Mouse (Mus musculus) intestine, embryonic 14.5 days (tissue): ENCODE results near the gene Zfp335. TPM values are rescaled to one million over a fixed set of nuclear protein-coding genes. Genes with fewer than 3 reads are reported as not detected.
"Not testable (repeated sequence)": the region's sequence is repeated elsewhere in the genome, so short reads cannot be mapped to it uniquely, and the experiment has no call there.

Experiments used
- ATAC-seq: fragments of 200-750 bp; cut with Nextera tagmentation; replicated peaks from 2 replicates; pipeline ENCODE4 v1.8.0; 2017; ENCODE audit warnings: low read depth, moderate number of reproducible peaks, moderate TSS enrichment, moderate library complexity; ENCODE audit not compliant: low FRiP score, low TSS enrichment
- DNase-seq: peaks from one replicate; pipeline ENCODE4 v3.0.0-alpha.2; 2018; ENCODE audit warnings: low spot score
- H3K27ac ChIP-seq: fragments of 300-500 bp; sonication (generic); 2 replicates; pipeline ENCODE4 v1.5.1; 2014; ENCODE audit warnings: low read depth, mild to moderate bottlenecking, control low read depth
- H3K27me3 ChIP-seq: fragments of 300-500 bp; sonication (generic); replicated peaks from 2 replicates; pipeline ENCODE4 v1.6.1; 2014; ENCODE audit warnings: low read length, control low read depth; ENCODE audit not compliant: control insufficient read depth, insufficient read depth
- H3K36me3 ChIP-seq: fragments of 300-500 bp; sonication (generic); 2 replicates; pipeline ENCODE4 v1.6.1; 2014; ENCODE audit warnings: low read length, control low read depth; ENCODE audit not compliant: control insufficient read depth, insufficient read depth
- H3K4me1 ChIP-seq: fragments of 300-500 bp; sonication (generic); replicated peaks from 2 replicates; pipeline ENCODE4 v1.6.1; 2014; ENCODE audit warnings: low read length, control low read depth, mixed read lengths; ENCODE audit not compliant: control insufficient read depth, insufficient read depth
- H3K4me2 ChIP-seq: fragments of 300-500 bp; sonication (generic); 2 replicates; pipeline ENCODE4 v1.6.1; 2014; ENCODE audit warnings: low read length
- H3K4me3 ChIP-seq: fragments of 300-500 bp; sonication (generic); 2 replicates; pipeline ENCODE4 v1.5.1; 2014; ENCODE audit warnings: low read depth, low read length, control low read depth, mixed read lengths
- H3K9ac ChIP-seq: fragments of 300-500 bp; sonication (generic); 2 replicates; pipeline ENCODE4 v1.6.1; 2014; ENCODE audit warnings: mild to moderate bottlenecking, low read length
- H3K9me3 ChIP-seq: fragments of 300-500 bp; sonication (generic); 2 replicates; pipeline ENCODE4 v1.6.1; 2016; ENCODE audit warnings: low read length, control low read depth; ENCODE audit not compliant: control insufficient read depth
- WGBS: fragments of 180-500 bp; shearing (Covaris S2); extraction: QIAGEN DNeasy Blood & Tissue Kit; methylation state at CpG from one replicate; pipeline ENCODE4 v1.1.7; 2014; 5-methylcytosine and 5-hydroxymethylcytosine counted together
- polyA plus RNA-seq: library from polyadenylated mRNA; unstranded; fragments of >200 nt; fragmentation: Nextera tagmentation; extraction: Ambion mirVana; gene quantifications from 2 replicates; pipeline ENCODE4 v1.2.1, GENCODE M21; 2014

Zfp335 gene
- polyA plus RNA-seq, 1 experiment from 2014 or later = 12.7 TPM

- no peak for DNase-seq
- WGBS = 48% methylated on average over 3 of the region's 3 CpGs
- Histone ChIP-seq H3K4me3 (no peak overlapping the region), H3K4me1 (peaks cover 16% of the 10 kb centered on the region; the same call in 1 of the 2 replicates), H3K27ac (peak overlapping the region; percentile 64), H3K9me3 (no peaks in the 10 kb centered on the region), H3K9ac (no peak overlapping the region), H3K4me2 (no peak overlapping the region), H3K27me3 (no peaks in the 10 kb centered on the region), H3K36me3 (no peaks in the 10 kb centered on the region)
- no peak for ATAC-seq
These were observed 37.9 kb downstream of the Zfp335 start for GRCm38 (mm10) chr2:164873621-164874020.

GRCm38 (mm10) chr2:164871602-164872303 is 39.8 kb downstream of the Zfp335 start:
- H3K27ac ChIP-seq = no peak overlapping the region
- no peak overlapping the region for H3K9ac ChIP-seq
- H3K9me3 ChIP-seq = peaks cover 4% of the 10 kb centered on the region; the same call in 1 of the 2 replicates
- peaks cover 10% of the 10 kb centered on the region; the same call in 1 of the 2 replicates for H3K4me1 ChIP-seq
- no peak for ATAC-seq
- H3K4me2 ChIP-seq = no peak overlapping the region
- no peaks in the 10 kb centered on the region for H3K36me3 ChIP-seq
- 50% methylated on average over 6 of the region's 6 CpGs for WGBS
- DNase-seq = no peak
- H3K27me3 ChIP-seq = no peaks in the 10 kb centered on the region
- no peak overlapping the region for H3K4me3 ChIP-seq

DNA sequence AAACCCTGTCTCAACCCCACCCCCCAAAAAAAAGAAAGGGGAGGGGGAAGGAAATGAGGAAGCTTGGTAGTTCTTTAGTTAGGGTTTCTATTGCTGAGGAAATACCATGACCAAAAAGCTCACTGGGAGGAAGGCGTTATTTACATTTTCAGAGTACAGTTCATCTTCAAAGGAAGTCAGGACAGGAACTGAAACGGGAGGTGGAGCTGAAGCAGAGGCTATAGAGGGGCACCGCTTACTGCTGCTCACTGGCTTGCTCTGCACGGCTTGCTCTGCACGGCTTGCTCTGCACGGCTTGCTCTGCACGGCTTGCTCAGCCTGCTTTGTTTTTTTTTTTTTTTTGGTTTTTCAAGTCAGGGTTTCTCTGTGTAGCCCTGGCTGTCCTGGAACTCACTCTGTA is 43.1 kb downstream of the Zfp335 start:
- H3K9me3 ChIP-seq = peaks cover 4% of the 10 kb centered on the region; the same call in 1 of the 2 replicates
- no peak overlapping the region for H3K4me3 ChIP-seq
- ATAC-seq = no peak
- H3K4me2 ChIP-seq = no peak overlapping the region
- H3K9ac ChIP-seq = no peak overlapping the region
- H3K27me3 ChIP-seq = no peaks in the 10 kb centered on the region
- no peak for DNase-seq
- no peak overlapping the region for H3K27ac ChIP-seq
- no peaks in the 10 kb centered on the region; the same call in 1 of the 2 replicates for H3K4me1 ChIP-seq
- H3K36me3 ChIP-seq = no peaks in the 10 kb centered on the region
- 59% methylated on average over 7 of the region's 7 CpGs for WGBS

- no peaks in the 10 kb centered on the region for H3K27me3 ChIP-seq
- DNase-seq = no peak
- WGBS = 96% methylated on average over 7 of the region's 7 CpGs
- peaks cover 4% of the 10 kb centered on the region; the same call in 1 of the 2 replicates for H3K4me1 ChIP-seq
- ATAC-seq = no peak
- H3K9me3 ChIP-seq = peaks cover 4% of the 10 kb centered on the region; the same call in 1 of the 2 replicates
- H3K36me3 ChIP-seq = no peaks in the 10 kb centered on the region
- no peak overlapping the region for H3K4me2 ChIP-seq
- peak overlapping the region; percentile 69 for H3K27ac ChIP-seq
- H3K4me3 ChIP-seq = no peak overlapping the region
- H3K9ac ChIP-seq = no peak overlapping the region
These were observed 44.0 kb downstream of the Zfp335 start for GRCm38 (mm10) chr2:164867566-164867965.

GRCm38 (mm10) chr2:164866741-164867551 is 44.6 kb downstream of the Zfp335 start:
- 32% methylated on average over 16 of the region's 16 CpGs for whole genome bisulfite sequencing
- ATAC-seq = peak; percentile 45; the same call in 1 of the 2 replicates

DNA sequence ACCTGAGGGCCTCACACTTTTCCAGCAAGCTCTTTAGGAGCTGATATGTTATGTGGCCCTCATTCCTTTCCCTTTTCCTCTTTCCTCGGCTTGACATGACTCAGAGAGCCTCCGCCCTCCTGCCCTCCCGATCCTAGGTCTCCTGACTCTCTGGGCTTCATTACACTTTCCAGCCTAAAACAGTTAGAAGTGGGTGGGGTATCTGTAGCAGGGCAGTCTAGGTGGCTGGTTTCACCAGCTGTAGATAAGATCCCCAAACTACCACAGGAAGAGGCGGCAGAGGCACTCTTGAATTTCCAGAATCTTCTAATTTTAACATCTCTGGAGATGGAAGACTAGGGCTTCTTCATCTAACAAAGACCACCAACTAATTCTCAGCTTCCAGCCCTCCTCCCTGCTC is 47.0 kb downstream of the Zfp335 start:
- no peaks in the 10 kb centered on the region for H3K27me3 ChIP-seq
- H3K9ac ChIP-seq = no peak overlapping the region
- H3K36me3 ChIP-seq = no peaks in the 10 kb centered on the region
- H3K9me3 ChIP-seq = peaks cover 4% of the 10 kb centered on the region; the same call in 1 of the 2 replicates
- peaks cover 13% of the 10 kb centered on the region; the same call in 1 of the 2 replicates for H3K4me1 ChIP-seq
- no peak overlapping the region for H3K4me3 ChIP-seq
- H3K27ac ChIP-seq = no peak overlapping the region
- 68% methylated on average over 4 of the region's 4 CpGs for WGBS
- no peak for ATAC-seq
- H3K4me2 ChIP-seq = no peak overlapping the region
- no peak for DNase-seq

More at GRCm38 (mm10) chr2:164866741-164867551, 44.6 kb downstream of the Zfp335 start:
- Histone ChIP-seq H3K4me3 (no peak overlapping the region), H3K4me2 (no peak overlapping the region), H3K9ac (no peak overlapping the region), H3K4me1 (peaks cover 8% of the 10 kb centered on the region; the same call in 1 of the 2 replicates), H3K27ac (peak overlapping the region; percentile 69), H3K9me3 (peaks cover 4% of the 10 kb centered on the region; the same call in 1 of the 2 replicates), H3K27me3 (no peaks in the 10 kb centered on the region), H3K36me3 (no peaks in the 10 kb centered on the region)
- peak; percentile 69 for DNase-seq

DNA sequence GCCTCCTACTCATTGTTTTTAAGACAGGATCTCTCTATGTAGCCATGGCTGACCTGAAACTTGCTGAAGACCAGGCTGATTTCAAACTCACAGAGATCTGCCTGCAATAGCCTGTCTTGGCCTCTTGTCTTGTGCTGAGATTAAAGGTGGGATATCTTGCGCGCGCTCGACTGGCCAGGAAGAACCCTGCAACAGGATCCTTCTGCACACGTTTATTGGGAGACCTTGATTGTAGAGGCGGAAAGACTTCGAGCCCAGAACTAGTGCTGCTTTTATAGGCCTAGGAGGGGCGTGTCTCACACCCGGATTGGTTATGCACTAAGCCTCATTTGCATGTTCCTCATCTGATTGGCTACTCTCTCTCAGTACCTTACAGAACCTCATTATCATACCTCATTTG is 48.1 kb downstream of the Zfp335 start:
- not testable (repeated sequence) for H3K4me2 ChIP-seq, DNase-seq, H3K27me3 ChIP-seq, H3K27ac ChIP-seq, H3K9ac ChIP-seq, H3K4me3 ChIP-seq, H3K36me3 ChIP-seq, ATAC-seq, H3K9me3 ChIP-seq
- 90% methylated on average over 7 of the region's 9 CpGs for WGBS
- peaks cover 16% of the 10 kb centered on the region; the same call in 1 of the 2 replicates for H3K4me1 ChIP-seq

GRCm38 (mm10) chr2:164862179-164862861 is 49.2 kb downstream of the Zfp335 start:
- Histone ChIP-seq H3K4me2 (peak overlapping the region; percentile 13; the same call in 1 of the 2 replicates), H3K9ac (no peak overlapping the region), H3K27ac (peak overlapping the region; percentile 47), H3K4me1 (peaks cover 24% of the 10 kb centered on the region; the same call in 1 of the 2 replicates), H3K4me3 (no peak overlapping the region), H3K27me3 (peaks cover 16% of the 10 kb centered on the region), H3K36me3 (no peaks in the 10 kb centered on the region), H3K9me3 (no peaks in the 10 kb centered on the region)
- DNase-seq (peak; percentile 86), ATAC-seq (peak; percentile 62)
- WGBS = 23% methylated on average over 9 of the region's 9 CpGs
